26 mouse cellular contexts compared by ENCODE assay signal in the genomic region with DNA sequence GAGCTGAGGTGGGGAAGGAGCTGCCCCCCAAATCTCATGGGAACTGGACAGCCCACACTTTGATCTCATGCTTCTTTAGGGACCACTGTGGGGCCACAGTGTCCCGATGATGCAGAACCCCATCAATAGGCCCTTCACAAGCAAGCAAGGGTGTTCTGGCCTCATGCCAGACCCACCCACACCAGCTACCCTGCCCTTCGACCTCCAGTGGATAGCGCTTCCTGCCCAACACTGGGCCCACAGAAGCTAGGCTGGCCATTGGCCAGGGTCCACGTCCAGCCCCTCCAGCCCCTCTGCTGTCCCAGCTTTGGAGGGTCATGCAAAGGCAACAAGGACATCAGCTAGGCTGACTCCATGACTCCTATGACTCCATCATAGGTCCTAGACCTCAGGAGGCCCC.
DNase-seq lines count a peak whose midpoint lies in the region; ATAC-seq lines count a peak whose summit lies in the region.
"Had no signal": no experiment of that assay in that cellular context is flagged by ENCODE, and none has a peak within 500 bp of the region (broad histone marks: within the 10 kb centered on the region; RNA-seq: fewer than 3 reads in every experiment).

No protein-coding gene starts in this region.

- DNase-seq in heart, adult 8-10 months (ENCODE audit: low spot score): no peak
- no peak for DNase-seq in lung, adult 18-20 months
- peak; percentile 43 to 78 for DNase-seq in lung, postnatal 4 days
- no peak for DNase-seq in embryo, embryonic 9.5 days (ENCODE audit: extremely low spot score)
- DNase-seq: adrenal gland, postnatal 14 days; cerebellum, adult 2 months; cerebellum, postnatal 25 days; embryo, embryonic 11 days; gastrocnemius, adult 2 months; heart, postnatal 4 days; kidney, adult 9 months; left cerebral cortex, postnatal 4 days; retina, postnatal 1 day; right cerebral cortex, postnatal 25 days; spleen, adult 18-20 months had no signal

- H3K9me3 ChIP-seq in heart, embryonic 12.5 days (replicated peaks): no peaks in the 10 kb centered on the region
- H3K9me3 ChIP-seq in lung, embryonic 16.5 days (ENCODE audit: control insufficient read depth, low read length): no peaks in the 10 kb centered on the region
- no peaks in the 10 kb centered on the region for H3K9me3 ChIP-seq in liver, embryonic 12.5 days (replicated peaks)
- H3K9me3 ChIP-seq: forebrain, embryonic 13.5 days; intestine, embryonic 15.5 days; limb, embryonic 15.5 days; midbrain, embryonic 13.5 days; neural tube, embryonic 13.5 days had no signal

- no peaks in the 10 kb centered on the region for H3K36me3 ChIP-seq in heart, embryonic 12.5 days
- no peaks in the 10 kb centered on the region for H3K36me3 ChIP-seq in lung, embryonic 16.5 days (ENCODE audit: control insufficient read depth, insufficient read depth, low read length)
- no peaks in the 10 kb centered on the region for H3K36me3 ChIP-seq in liver, embryonic 12.5 days
- H3K36me3 ChIP-seq: intestine, embryonic 15.5 days; limb, embryonic 15.5 days; midbrain, embryonic 13.5 days; neural tube, embryonic 13.5 days had no signal

- no peak overlapping the region for H3K9ac ChIP-seq in heart, embryonic 12.5 days
- H3K9ac ChIP-seq in lung, embryonic 16.5 days (ENCODE audit: low read length): no peak overlapping the region
- no peak overlapping the region for H3K9ac ChIP-seq in liver, embryonic 12.5 days
- H3K9ac ChIP-seq: forebrain, embryonic 13.5 days; intestine, embryonic 15.5 days; limb, embryonic 15.5 days; midbrain, embryonic 13.5 days; neural tube, embryonic 13.5 days had no signal

- peak overlapping the region; percentile 43 for H3K27ac ChIP-seq in heart, embryonic 12.5 days (ENCODE audit: poor library complexity, severe bottlenecking)
- no peak overlapping the region for H3K27ac ChIP-seq in lung, embryonic 16.5 days (ENCODE audit: low read length)
- no peak overlapping the region for H3K27ac ChIP-seq in liver, embryonic 12.5 days
- H3K27ac ChIP-seq: forebrain, embryonic 13.5 days; gastrocnemius, adult 2 months; intestine, embryonic 15.5 days; left cerebral cortex, adult 2 months; limb, embryonic 15.5 days; midbrain, embryonic 13.5 days; neural tube, embryonic 13.5 days had no signal

- WGBS in heart, embryonic 12.5 days: 60% methylated on average over 4 of the region's 4 CpGs
- WGBS in lung, embryonic 16.5 days: 62% methylated on average over 4 of the region's 4 CpGs
- 57% methylated on average over 4 of the region's 4 CpGs for WGBS in liver, embryonic 12.5 days (ENCODE audit: insufficient replicate concordance)

- H3K27me3 ChIP-seq in heart, embryonic 12.5 days (replicated peaks): 0 out of 2 replicates have a peak, but pooled peaks cover 3% of the 10 kb centered on the region
- no peaks in the 10 kb centered on the region for H3K27me3 ChIP-seq in lung, embryonic 16.5 days (ENCODE audit: control insufficient read depth, insufficient read depth, low read depth, low read length)
- 0 out of 2 replicates have a peak, but pooled peaks cover 3% of the 10 kb centered on the region for H3K27me3 ChIP-seq in liver, embryonic 12.5 days (replicated peaks)
- H3K27me3 ChIP-seq: forebrain, embryonic 13.5 days; intestine, embryonic 15.5 days; limb, embryonic 15.5 days; midbrain, embryonic 13.5 days; neural tube, embryonic 13.5 days had no signal

- H3K4me3 ChIP-seq in heart, embryonic 12.5 days: no peak overlapping the region
- no peak overlapping the region for H3K4me3 ChIP-seq in lung, embryonic 16.5 days (ENCODE audit: low read length)
- no peak overlapping the region for H3K4me3 ChIP-seq in liver, embryonic 12.5 days
- H3K4me3 ChIP-seq: forebrain, embryonic 13.5 days; gastrocnemius, adult 2 months; intestine, embryonic 15.5 days; left cerebral cortex, adult 2 months; limb, embryonic 15.5 days; midbrain, embryonic 13.5 days; neural tube, embryonic 13.5 days had no signal

- no peak overlapping the region for H3K4me2 ChIP-seq in heart, embryonic 12.5 days
- H3K4me2 ChIP-seq in lung, embryonic 16.5 days (ENCODE audit: low read depth, low read length): no peak overlapping the region
- no peak overlapping the region for H3K4me2 ChIP-seq in liver, embryonic 12.5 days
- H3K4me2 ChIP-seq: forebrain, embryonic 13.5 days; intestine, embryonic 15.5 days; limb, embryonic 15.5 days; midbrain, embryonic 13.5 days; neural tube, embryonic 13.5 days had no signal

- ATAC-seq in heart, embryonic 12.5 days (ENCODE audit: insufficient number of reproducible peaks, low FRiP score): no peak
- peak; percentile 29; the same call in 1 of the 2 replicates for ATAC-seq in lung, embryonic 16.5 days (ENCODE audit: low read depth)
- ATAC-seq in liver, embryonic 12.5 days: peak; percentile 65
- ATAC-seq: CD4-positive, CD25-positive, alpha-beta regulatory T cell, adult 4 months; forebrain, embryonic 13.5 days; hindbrain, embryonic 16.5 days; intestine, embryonic 15.5 days; midbrain, embryonic 13.5 days had no signal

- peaks cover 52% of the 10 kb centered on the region for H3K4me1 ChIP-seq in heart, embryonic 12.5 days (replicated peaks)
- H3K4me1 ChIP-seq in lung, embryonic 16.5 days (replicated peaks; ENCODE audit: control insufficient read depth, insufficient read depth, low read length): peaks cover 11% of the 10 kb centered on the region
- H3K4me1 ChIP-seq in liver, embryonic 12.5 days: 0 out of 2 replicates have a peak, but pooled peaks cover 7% of the 10 kb centered on the region
- H3K4me1 ChIP-seq: forebrain, embryonic 13.5 days had no signal

Comparison
In these comparisons a context has a peak if more than half of its experiments do, and no peak if none do; other contexts are left out.
1. DNase-seq: peak in lung, postnatal 4 days (2 of 2); none in heart, adult 8-10 months (single experiment), lung, adult 18-20 months (0 of 2) and embryo, embryonic 9.5 days (single experiment).